Mouse (Mus musculus) myocyte (in vitro differentiated cells): ENCODE data around the gene Memo1.

Experiments
- CEBPB ChIP-seq: IDR thresholded peaks from 2 replicates; pipeline ENCODE4 v1.6.1; 2011; ENCODE audit warnings: mild to moderate bottlenecking, moderate library complexity; ENCODE audit not compliant: poor library complexity, insufficient read depth, severe bottlenecking
- E2F4 ChIP-seq: IDR thresholded peaks from one replicate; pipeline ENCODE4 v1.6.1; 2011; ENCODE audit warnings: mild to moderate bottlenecking, control low read depth, moderate library complexity; ENCODE audit not compliant: insufficient read depth
- MAX ChIP-seq: IDR thresholded peaks from one replicate; pipeline ENCODE4 v1.6.1; 2011; ENCODE audit warnings: low read depth, mild to moderate bottlenecking, control low read depth
- MYOD1 ChIP-seq, 3 experiments: IDR thresholded peaks; one replicate each; pipeline ENCODE4 v1.6.1; 2011; ENCODE audit warnings: control low read depth in 2 of 3, low read depth in 2 of 3, mild to moderate bottlenecking in 2 of 3, moderate library complexity in 1 of 3; ENCODE audit not compliant: insufficient read length in 2 of 3, control insufficient read depth in 1 of 3
- MYOG ChIP-seq, 3 experiments: IDR thresholded peaks; one replicate each; pipeline ENCODE4 v1.6.1; 2011; ENCODE audit warnings: control low read depth in 2 of 3, low read depth in 2 of 3, mild to moderate bottlenecking in 2 of 3; ENCODE audit not compliant: insufficient read length in 2 of 3, control insufficient read depth in 1 of 3, insufficient read depth in 1 of 3
- POLR2A ChIP-seq: IDR thresholded peaks from one replicate; pipeline ENCODE4 v1.6.1; 2011; ENCODE audit warnings: low read depth, mild to moderate bottlenecking, control low read depth, moderate library complexity; ENCODE audit not compliant: insufficient read length
- POLR2AphosphoS2 ChIP-seq: IDR thresholded peaks from one replicate; pipeline ENCODE4 v1.6.1; 2011; ENCODE audit warnings: low read depth, control low read depth; ENCODE audit not compliant: insufficient read length
- REST ChIP-seq: IDR thresholded peaks from one replicate; pipeline ENCODE4 v1.6.1; 2011; ENCODE audit warnings: mild to moderate bottlenecking, control low read depth, moderate library complexity; ENCODE audit not compliant: insufficient read depth, insufficient read length
- TCF12 ChIP-seq: IDR thresholded peaks from one replicate; pipeline ENCODE4 v1.6.1; 2011; ENCODE audit warnings: mild to moderate bottlenecking, control low read depth; ENCODE audit not compliant: poor library complexity, insufficient read depth, severe bottlenecking
- TCF3 ChIP-seq: IDR thresholded peaks from one replicate; pipeline ENCODE4 v1.6.1; 2011; ENCODE audit warnings: low read depth, control low read depth; ENCODE audit not compliant: insufficient read length
- USF1 ChIP-seq: IDR thresholded peaks from one replicate; pipeline ENCODE4 v1.6.1; 2011; ENCODE audit warnings: low read depth, mild to moderate bottlenecking, control low read depth, moderate library complexity

DNA sequence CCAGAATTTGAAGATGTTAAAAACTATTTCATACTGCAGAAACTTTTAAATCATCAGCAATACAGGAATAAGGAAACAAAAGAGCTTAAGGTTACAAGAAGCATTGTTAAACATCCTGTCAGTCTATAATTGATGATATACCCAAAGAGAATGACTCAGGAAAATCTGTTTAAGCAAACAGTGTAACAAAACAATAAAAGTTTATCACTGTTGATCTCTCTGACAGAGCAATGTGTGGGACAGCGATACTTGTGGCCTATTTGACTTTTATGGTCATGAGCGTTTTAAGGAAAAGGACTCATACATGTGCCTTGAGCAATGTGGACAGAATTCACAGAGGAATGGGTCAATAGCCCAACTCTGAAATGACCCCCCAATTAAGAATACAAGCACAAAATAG, 78.0 kb downstream of the Memo1 start:
- no peak for TF ChIP-seq TCF12
- TF ChIP-seq MYOG (IDR thresholded peaks at IDR 0.05; ENCODE audit: control insufficient read depth in 1 of 3, insufficient read depth in 1 of 3, insufficient read length in 2 of 3, low read depth in 2 of 3), result no peak
- no peak for TF ChIP-seq POLR2A
- TF ChIP-seq MYOD1 (IDR thresholded peaks at IDR 0.05; ENCODE audit: control insufficient read depth in 1 of 3, insufficient read length in 2 of 3, low read depth in 2 of 3), result no peak
- no peak for TF ChIP-seq E2F4
- no peak for TF ChIP-seq MAX
- no peak for TF ChIP-seq REST
- no peak for TF ChIP-seq POLR2AphosphoS2
- TF ChIP-seq TCF3, result no peak
- TF ChIP-seq USF1, result no peak
- TF ChIP-seq CEBPB, result no peak
